Mouse (Mus musculus): ENCODE data around the gene Gabarapl1. TPM values are rescaled to one million over a fixed set of nuclear protein-coding genes. Genes with fewer than 3 reads are reported as not detected.

The Gabarapl1 gene
- polyA plus RNA-seq, 1 experiment from 2014 or later = 54.4 TPM

GRCm38 (mm10) chr6:129541931-129542330 lies 9.0 kb downstream of the Gabarapl1 start:
- no peak for ATAC-seq (ENCODE audit: insufficient number of reproducible peaks, low FRiP score, low TSS enrichment, low read depth)
- no peak overlapping the region for H3K27ac ChIP-seq (replicated peaks)
- H3K9ac ChIP-seq = no peak overlapping the region
- H3K36me3 ChIP-seq = peaks cover 31% of the 10 kb centered on the region
- H3K4me1 ChIP-seq = no peaks in the 10 kb centered on the region
- no peaks in the 10 kb centered on the region for H3K27me3 ChIP-seq
- no peaks in the 10 kb centered on the region for H3K9me3 ChIP-seq (replicated peaks)
- H3K4me3 ChIP-seq (replicated peaks) = no peak overlapping the region
- 77% methylated on average over 9 of the region's 9 CpGs for WGBS
- no peak overlapping the region for H3K4me2 ChIP-seq (replicated peaks)

- ATAC-seq (ENCODE audit: insufficient number of reproducible peaks, low FRiP score, low TSS enrichment, low read depth) = no peak
- Histone ChIP-seq H3K36me3 (peaks cover 31% of the 10 kb centered on the region), H3K4me2 (replicated peaks) (no peak overlapping the region)
These were observed 9.6 kb downstream of the Gabarapl1 start for GRCm38 (mm10) chr6:129542540-129542939.

GRCm38 (mm10) chr6:129543709-129544606 lies 11.0 kb downstream of the Gabarapl1 start:
- Histone ChIP-seq H3K4me2 (replicated peaks) (no peak overlapping the region), H3K9me3 (replicated peaks) (no peaks in the 10 kb centered on the region), H3K36me3 (peaks cover 24% of the 10 kb centered on the region), H3K9ac (no peak overlapping the region), H3K4me1 (no peaks in the 10 kb centered on the region), H3K27ac (replicated peaks) (no peak overlapping the region), H3K4me3 (replicated peaks) (no peak overlapping the region), H3K27me3 (no peaks in the 10 kb centered on the region)
- peak; percentile 24; the same call in 1 of the 2 replicates for ATAC-seq (ENCODE audit: insufficient number of reproducible peaks, low FRiP score, low TSS enrichment, low read depth)
- 70% methylated on average over 6 of the region's 6 CpGs for WGBS

More at GRCm38 (mm10) chr6:129542540-129542939, 9.6 kb downstream of the Gabarapl1 start:
- Histone ChIP-seq H3K27me3 (no peaks in the 10 kb centered on the region), H3K9ac (no peak overlapping the region), H3K27ac (replicated peaks) (no peak overlapping the region), H3K4me3 (replicated peaks) (no peak overlapping the region), H3K4me1 (no peaks in the 10 kb centered on the region), H3K9me3 (replicated peaks) (no peaks in the 10 kb centered on the region)
- WGBS = 90% methylated on average over 3 of the region's 3 CpGs

GRCm38 (mm10) chr6:129547277-129547676 lies 14.3 kb downstream of the Gabarapl1 start:
- WGBS = 77% methylated on average over 2 of the region's 2 CpGs
- H3K27ac ChIP-seq (replicated peaks) = no peak overlapping the region

GRCm38 (mm10) chr6:129548009-129548408 lies 15.0 kb downstream of the Gabarapl1 start:
- Histone ChIP-seq H3K4me1 (no peaks in the 10 kb centered on the region), H3K27ac (replicated peaks) (no peak overlapping the region), H3K27me3 (no peaks in the 10 kb centered on the region), H3K4me2 (replicated peaks) (no peak overlapping the region), H3K9me3 (replicated peaks) (no peaks in the 10 kb centered on the region), H3K36me3 (no peaks in the 10 kb centered on the region), H3K9ac (no peak overlapping the region), H3K4me3 (replicated peaks) (no peak overlapping the region)
- 70% methylated on average over 3 of the region's 3 CpGs for WGBS
- ATAC-seq (ENCODE audit: insufficient number of reproducible peaks, low FRiP score, low TSS enrichment, low read depth) = no peak

More at GRCm38 (mm10) chr6:129547277-129547676, 14.3 kb downstream of the Gabarapl1 start:
- no peak overlapping the region for H3K9ac ChIP-seq
- H3K4me3 ChIP-seq (replicated peaks) = no peak overlapping the region
- H3K36me3 ChIP-seq = no peaks in the 10 kb centered on the region
- H3K4me1 ChIP-seq = no peaks in the 10 kb centered on the region
- ATAC-seq (ENCODE audit: insufficient number of reproducible peaks, low FRiP score, low TSS enrichment, low read depth) = no peak
- H3K27me3 ChIP-seq = no peaks in the 10 kb centered on the region
- no peaks in the 10 kb centered on the region for H3K9me3 ChIP-seq (replicated peaks)
- H3K4me2 ChIP-seq (replicated peaks) = no peak overlapping the region

- H3K27me3 ChIP-seq = no peaks in the 10 kb centered on the region
- no peak overlapping the region for H3K9ac ChIP-seq
- ATAC-seq (ENCODE audit: insufficient number of reproducible peaks, low FRiP score, low TSS enrichment, low read depth) = no peak
These were observed 24.5 kb downstream of the Gabarapl1 start for GRCm38 (mm10) chr6:129557298-129558023.

GRCm38 (mm10) chr6:129558946-129559640 lies 26.1 kb downstream of the Gabarapl1 start:
- no peak overlapping the region for H3K9ac ChIP-seq
- H3K4me2 ChIP-seq (replicated peaks) = no peak overlapping the region
- WGBS = 18% methylated on average over 12 of the region's 12 CpGs
- H3K4me1 ChIP-seq = no peaks in the 10 kb centered on the region
- no peaks in the 10 kb centered on the region for H3K36me3 ChIP-seq
- no peaks in the 10 kb centered on the region for H3K9me3 ChIP-seq (replicated peaks)
- H3K4me3 ChIP-seq (replicated peaks) = no peak overlapping the region
- H3K27me3 ChIP-seq = no peaks in the 10 kb centered on the region
- ATAC-seq (ENCODE audit: insufficient number of reproducible peaks, low FRiP score, low TSS enrichment, low read depth) = 0 out of 2 replicates have a peak, but pooled peaks have one; percentile 65
- no peak overlapping the region for H3K27ac ChIP-seq (replicated peaks)

More at GRCm38 (mm10) chr6:129557298-129558023, 24.5 kb downstream of the Gabarapl1 start:
- Histone ChIP-seq H3K9me3 (replicated peaks) (no peaks in the 10 kb centered on the region), H3K27ac (replicated peaks) (no peak overlapping the region), H3K4me2 (replicated peaks) (no peak overlapping the region), H3K4me3 (replicated peaks) (no peak overlapping the region), H3K4me1 (no peaks in the 10 kb centered on the region), H3K36me3 (no peaks in the 10 kb centered on the region)

- H3K36me3 ChIP-seq = no peaks in the 10 kb centered on the region
- no peak overlapping the region for H3K27ac ChIP-seq (replicated peaks)
- H3K9ac ChIP-seq = no peak overlapping the region
- no peak for ATAC-seq (ENCODE audit: insufficient number of reproducible peaks, low FRiP score, low TSS enrichment, low read depth)
- no peaks in the 10 kb centered on the region for H3K9me3 ChIP-seq (replicated peaks)
- no peak overlapping the region for H3K4me2 ChIP-seq (replicated peaks)
- 56% methylated on average over 4 of the region's 4 CpGs for WGBS
- H3K4me3 ChIP-seq (replicated peaks) = no peak overlapping the region
- no peaks in the 10 kb centered on the region for H3K27me3 ChIP-seq
- H3K4me1 ChIP-seq = no peaks in the 10 kb centered on the region
These were observed 26.7 kb downstream of the Gabarapl1 start for GRCm38 (mm10) chr6:129559641-129560027.

- no peak overlapping the region for H3K27ac ChIP-seq (replicated peaks)
These were observed 32.3 kb downstream of the Gabarapl1 start for GRCm38 (mm10) chr6:129565257-129565656.

GRCm38 (mm10) chr6:129575315-129575714 lies 42.4 kb downstream of the Gabarapl1 start:
- Histone ChIP-seq H3K27ac (replicated peaks) (no peak overlapping the region), H3K4me2 (replicated peaks) (no peak overlapping the region), H3K9ac (no peak overlapping the region), H3K27me3 (no peaks in the 10 kb centered on the region), H3K36me3 (no peaks in the 10 kb centered on the region), H3K4me1 (no peaks in the 10 kb centered on the region), H3K4me3 (replicated peaks) (no peak overlapping the region), H3K9me3 (replicated peaks) (no peaks in the 10 kb centered on the region)
- ATAC-seq (ENCODE audit: insufficient number of reproducible peaks, low FRiP score, low TSS enrichment, low read depth) = no peak
- WGBS = 29% methylated on average over 2 of the region's 2 CpGs

More at GRCm38 (mm10) chr6:129565257-129565656, 32.3 kb downstream of the Gabarapl1 start:
- WGBS = 78% methylated on average over 2 of the region's 2 CpGs
- no peaks in the 10 kb centered on the region for H3K4me1 ChIP-seq
- H3K4me3 ChIP-seq (replicated peaks) = no peak overlapping the region
- no peak overlapping the region for H3K4me2 ChIP-seq (replicated peaks)
- H3K9ac ChIP-seq = no peak overlapping the region
- no peaks in the 10 kb centered on the region for H3K27me3 ChIP-seq
- ATAC-seq (ENCODE audit: insufficient number of reproducible peaks, low FRiP score, low TSS enrichment, low read depth) = no peak
- no peaks in the 10 kb centered on the region for H3K9me3 ChIP-seq (replicated peaks)
- H3K36me3 ChIP-seq = no peaks in the 10 kb centered on the region

GRCm38 (mm10) chr6:129577605-129578004 lies 44.6 kb downstream of the Gabarapl1 start, which contains the start of gene Klre1:
Klre1 (plus strand) TSS chr6:129577905.
- Histone ChIP-seq H3K9me3 (replicated peaks) (no peaks in the 10 kb centered on the region), H3K9ac (no peak within 1 kb of the TSS), H3K4me3 (replicated peaks) (no peak within 1 kb of the TSS), H3K36me3 (no peaks in the 10 kb centered on the region), H3K27me3 (no peaks in the 10 kb centered on the region), H3K4me2 (replicated peaks) (no peak within 1 kb of the TSS), H3K27ac (replicated peaks) (no peak within 1 kb of the TSS), H3K4me1 (no peaks in the 10 kb centered on the region)
- WGBS = 88% methylated on average over 8 of the region's 8 CpGs
- ATAC-seq (ENCODE audit: insufficient number of reproducible peaks, low FRiP score, low TSS enrichment, low read depth) = no peak
